In genomic region chr14:120397871-120398647, GRCm38 (mm10) we compare ENCODE assay signal across 8 mouse cellular contexts.
DNase-seq lines count a peak whose midpoint lies in the region; ATAC-seq and TF ChIP-seq lines count a peak whose summit lies in the region.

No protein-coding gene starts in this region.

- no peaks in the 10 kb centered on the region for H3K27me3 ChIP-seq in Patski
- no peaks in the 10 kb centered on the region for H3K27me3 ChIP-seq in hindbrain, embryonic 14.5 days (ENCODE audit: control insufficient read depth, insufficient read depth, low read length)
- H3K27me3 ChIP-seq in lung, postnatal 0 days (replicated peaks; ENCODE audit: insufficient read depth, low read length), result no peaks in the 10 kb centered on the region

- H3K9me3 ChIP-seq in hindbrain, embryonic 14.5 days (ENCODE audit: control insufficient read depth, low read length), result no peaks in the 10 kb centered on the region
- H3K9me3 ChIP-seq in lung, postnatal 0 days (ENCODE audit: low read length), result no peaks in the 10 kb centered on the region

- POLR2A ChIA-PET in Patski (lab: Charles Lee), result no interaction called here

- in situ Hi-C loops in Patski (cut with MboI; ENCODE audit: low pct_unique_long_range_greater_than_20kb), result no loop called here

- CTCF ChIA-PET in Patski (lab: Charles Lee), result interaction anchor here (1.1 to 2.7 kb wide), 12 partner anchors 9 to 139 kb away, joined by 3 to 18 read pairs (median 4); no protein-coding TSS in a partner anchor

- no peak overlapping the region for H3K27ac ChIP-seq in hindbrain, embryonic 14.5 days
- no peak overlapping the region for H3K27ac ChIP-seq in lung, postnatal 0 days (ENCODE audit: low read length)

- DNase-seq in Patski (ENCODE audit: low read depth, low spot score), result no peak
- DNase-seq in cerebellum, postnatal 10 days, result peak; percentile 88 to 89
- DNase-seq in frontal cortex, postnatal 36 days (ENCODE audit: low spot score in 2 of 2), result peak; percentile 74 to 82
- peak; percentile 89 for DNase-seq in hindbrain, embryonic 14.5 days (ENCODE audit: low spot score)
- DNase-seq in layer of hippocampus, postnatal 10 days (ENCODE audit: low spot score in 2 of 2), result peak; percentile 78 to 84
- peak; percentile 95 for DNase-seq in lung, postnatal 0 days (ENCODE audit: low spot score)
- DNase-seq in ovary, postnatal 14 days (ENCODE audit: low spot score), result peak; percentile 70
- DNase-seq in thymus, postnatal 36 days, result peak; percentile 51 to 61

- H3K9ac ChIP-seq in hindbrain, embryonic 14.5 days, result no peak overlapping the region
- no peak overlapping the region for H3K9ac ChIP-seq in lung, postnatal 0 days (replicated peaks; ENCODE audit: low read depth)

- 51% methylated on average over 10 of the region's 10 CpGs for WGBS in hindbrain, embryonic 14.5 days
- WGBS in lung, postnatal 0 days, result 30% methylated on average over 10 of the region's 10 CpGs

- peak; percentile 92 for ATAC-seq in Patski
- ATAC-seq in hindbrain, embryonic 14.5 days (ENCODE audit: low FRiP score), result peak; percentile 87; the same call in 1 of the 2 replicates
- peak; percentile 98 for ATAC-seq in lung, postnatal 0 days

- no peak overlapping the region for H3K4me3 ChIP-seq in hindbrain, embryonic 14.5 days (replicated peaks; ENCODE audit: low read length)
- H3K4me3 ChIP-seq in lung, postnatal 0 days (ENCODE audit: low read depth, low read length), result no peak overlapping the region

- peak; percentile 87 for TF ChIP-seq EP300 in lung, postnatal 0 days (IDR thresholded peaks at IDR 0.05)

- TF ChIP-seq CTCF in Patski (IDR thresholded peaks at IDR 0.05), result peak; percentile 88
- TF ChIP-seq CTCF in lung, postnatal 0 days (IDR thresholded peaks at IDR 0.05), result peak; percentile 99

- H3K36me3 ChIP-seq in hindbrain, embryonic 14.5 days (replicated peaks; ENCODE audit: control insufficient read depth, insufficient read depth), result peaks cover 6% of the 10 kb centered on the region; the same call in 1 of the 2 replicates
- H3K36me3 ChIP-seq in lung, postnatal 0 days (ENCODE audit: insufficient read depth, low read length), result peaks cover 39% of the 10 kb centered on the region

- H3K4me2 ChIP-seq in hindbrain, embryonic 14.5 days (replicated peaks), result no peak overlapping the region
- no peak overlapping the region for H3K4me2 ChIP-seq in lung, postnatal 0 days (replicated peaks; ENCODE audit: low read depth, low read length)

- no peaks in the 10 kb centered on the region for H3K4me1 ChIP-seq in hindbrain, embryonic 14.5 days (replicated peaks; ENCODE audit: control insufficient read depth, insufficient read depth, low read length)
- H3K4me1 ChIP-seq in lung, postnatal 0 days (ENCODE audit: insufficient read depth, low read depth, low read length), result no peaks in the 10 kb centered on the region
